Mouse (Mus musculus) embryonic fibroblast, embryonic 13.5 days (primary cell): ENCODE data around the gene Setd6. TPM values are rescaled to one million over a fixed set of nuclear protein-coding genes. Genes with fewer than 3 reads are reported as not detected.

Experiments used
- H3K27ac ChIP-seq: 2 replicates; pipeline ENCODE4 v1.5.1; 2012; ENCODE audit warnings: low read length, control low read depth, inconsistent platforms; ENCODE audit not compliant: insufficient read depth
- H3K4me1 ChIP-seq: 2 replicates; pipeline ENCODE4 v1.6.1; 2011; ENCODE audit warnings: low read length; ENCODE audit not compliant: control insufficient read depth, insufficient read depth
- H3K4me3 ChIP-seq: 2 replicates; pipeline ENCODE4 v1.5.1; 2011; ENCODE audit warnings: mild to moderate bottlenecking, control low read depth, low read length; ENCODE audit not compliant: insufficient read depth
- CTCF ChIP-seq: IDR thresholded peaks from 2 replicates; pipeline ENCODE4 v1.5.1; 2011; ENCODE audit warnings: mild to moderate bottlenecking, control low read depth, low read length, moderate library complexity, borderline replicate concordance; ENCODE audit not compliant: insufficient read depth
- POLR2A ChIP-seq: IDR thresholded peaks from 2 replicates; pipeline ENCODE4 v1.6.1; 2011; ENCODE audit warnings: low read depth, mild to moderate bottlenecking, control low read depth, low read length, moderate library complexity
- polyA plus RNA-seq: library from polyadenylated mRNA; stranded (reverse); fragments of >200 nt; gene quantifications from 2 replicates; pipeline ENCODE4 v1.2.4, GENCODE M21; 2011; ENCODE audit warnings: low read depth; ENCODE audit not compliant: missing spikeins, insufficient read length

Setd6 gene
- polyA plus RNA-seq, 1 experiment = 16.8 TPM

- H3K4me3 ChIP-seq = no peak overlapping the region
- TF ChIP-seq CTCF = no peak
- TF ChIP-seq POLR2A = no peak
- H3K4me1 ChIP-seq = no peaks in the 10 kb centered on the region
- H3K27ac ChIP-seq = no peak overlapping the region
Observed at GRCm38 (mm10) chr8:95709579-95709978, 6.1 kb upstream of the Setd6 start.

DNA sequence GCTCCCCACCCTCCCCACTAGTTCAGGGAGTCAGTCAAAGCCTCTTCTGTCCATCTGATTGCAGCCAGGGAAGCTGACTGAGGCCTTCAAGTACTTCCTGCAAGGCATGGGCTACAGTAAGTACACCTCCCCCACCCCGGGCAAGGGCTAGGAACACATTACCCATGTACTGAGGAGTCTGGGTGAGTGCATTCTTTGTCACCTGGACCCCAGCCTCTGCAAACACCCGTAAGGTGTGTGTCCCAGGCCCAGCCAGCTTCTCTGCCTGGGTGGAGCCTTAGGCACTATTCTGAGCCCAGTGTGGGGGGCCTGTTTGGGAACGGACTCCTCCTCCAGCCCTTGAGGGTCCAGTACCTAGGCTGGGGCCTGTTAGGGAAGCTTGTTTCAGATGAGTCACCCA lies 4.7 kb upstream of the Setd6 start:
- TF ChIP-seq POLR2A (no peak), CTCF (no peak)
- H3K4me1 ChIP-seq = no peaks in the 10 kb centered on the region; the same call in 1 of the 2 replicates
- H3K27ac ChIP-seq = no peak overlapping the region
- no peak overlapping the region for H3K4me3 ChIP-seq

DNA sequence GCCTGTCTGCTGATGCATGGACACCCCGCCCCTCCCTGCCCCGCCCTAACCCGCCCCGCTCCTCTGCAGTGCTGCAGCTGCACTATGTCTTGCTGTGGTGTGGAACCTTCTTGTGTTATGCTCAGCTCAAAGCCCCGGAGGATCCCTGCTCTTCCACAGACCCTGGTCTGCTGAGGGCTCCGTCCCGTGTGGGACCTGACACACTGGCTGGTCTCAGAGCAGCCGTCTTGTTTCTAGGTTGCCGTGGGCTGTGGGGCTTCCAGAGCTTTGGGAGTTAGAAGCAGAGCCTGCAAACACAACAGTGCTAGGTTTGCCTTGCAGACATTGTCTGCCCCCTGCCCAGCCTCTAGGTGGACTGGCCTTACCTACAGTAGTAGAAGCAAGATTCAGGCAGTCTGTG lies 3.3 kb upstream of the Setd6 start:
- TF ChIP-seq CTCF (no peak), POLR2A (no peak)
- H3K4me1 ChIP-seq = peaks cover 5% of the 10 kb centered on the region
- no peak overlapping the region for H3K4me3 ChIP-seq
- H3K27ac ChIP-seq = no peak overlapping the region

GRCm38 (mm10) chr8:95713100-95714010 lies 2.3 kb upstream of the Setd6 start:
- H3K4me3 ChIP-seq = no peak overlapping the region
- peaks cover 5% of the 10 kb centered on the region for H3K4me1 ChIP-seq
- TF ChIP-seq POLR2A (no peak), CTCF (peak; percentile 42; the same call in 1 of the 2 replicates)
- H3K27ac ChIP-seq = no peak overlapping the region

DNA sequence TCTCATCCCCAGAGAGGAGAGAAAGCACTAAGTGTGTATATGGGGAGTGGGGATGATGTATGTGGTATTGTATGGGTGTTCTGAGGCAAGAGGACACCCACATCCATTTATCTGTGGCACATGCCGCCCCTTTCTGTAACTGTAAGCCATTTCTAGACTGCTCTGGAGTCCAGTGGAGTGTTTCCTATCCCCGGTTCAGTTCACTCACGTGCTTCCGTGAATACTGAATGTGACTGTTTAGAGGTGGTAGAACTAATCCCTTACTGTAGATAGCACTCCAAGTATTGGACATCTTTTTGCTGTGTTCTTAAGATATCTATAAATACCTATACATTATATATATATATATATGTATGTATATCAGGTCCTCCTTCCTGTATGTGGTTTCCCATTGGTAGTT lies 1.3 kb upstream of the Setd6 start:
- Histone ChIP-seq H3K27ac (no peak overlapping the region), H3K4me1 (peaks cover 5% of the 10 kb centered on the region), H3K4me3 (no peak overlapping the region)
- TF ChIP-seq CTCF (no peak), POLR2A (no peak)

- peak overlapping the region; percentile 81 for H3K27ac ChIP-seq
- peaks cover 5% of the 10 kb centered on the region for H3K4me1 ChIP-seq
- no peak overlapping the region; the same call in 1 of the 2 replicates for H3K4me3 ChIP-seq
- TF ChIP-seq POLR2A = no peak
- TF ChIP-seq CTCF = no peak
Observed at GRCm38 (mm10) chr8:95714837-95715413, 756 bp upstream of the Setd6 start.

DNA sequence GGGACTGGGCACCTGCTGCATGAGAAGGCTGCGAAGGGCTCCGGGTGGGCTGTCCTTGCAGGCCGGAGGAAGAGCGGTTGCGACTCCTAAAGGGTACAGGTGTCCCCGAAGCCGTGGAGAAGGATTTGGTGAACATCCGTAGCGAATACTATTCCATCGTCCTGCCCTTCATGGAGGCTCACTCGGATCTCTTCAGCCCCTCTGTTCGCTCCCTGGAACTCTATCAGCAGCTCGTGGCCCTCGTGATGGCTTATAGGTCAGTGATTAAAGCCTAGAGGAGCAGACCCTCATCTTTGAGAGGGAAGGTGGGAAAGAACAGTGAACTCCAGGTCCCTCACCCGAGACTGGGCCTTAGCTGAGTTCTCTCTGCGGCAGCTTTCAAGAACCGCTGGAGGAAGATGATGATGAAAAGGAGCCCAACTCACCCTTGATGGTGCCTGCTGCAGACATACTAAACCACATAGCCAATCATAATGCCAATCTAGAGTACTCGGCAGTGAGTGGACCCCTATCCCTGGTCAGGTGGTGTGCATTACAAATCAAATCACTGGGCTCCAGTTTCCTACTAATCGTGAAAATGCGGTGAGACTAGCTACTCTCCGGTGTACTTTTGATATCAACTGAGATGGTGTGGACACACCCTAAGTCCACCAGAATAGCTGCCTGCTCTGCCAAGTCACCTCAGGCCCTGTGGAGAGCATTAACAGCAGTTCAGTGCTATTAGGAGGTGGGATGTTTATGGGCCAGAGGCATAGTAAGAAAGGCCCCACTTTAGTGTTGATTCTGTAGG lies 1.1 kb downstream of the Setd6 start:
- Histone ChIP-seq H3K27ac (no peak overlapping the region), H3K4me3 (peak overlapping the region; percentile 79), H3K4me1 (peaks cover 5% of the 10 kb centered on the region)
- TF ChIP-seq CTCF (no peak), POLR2A (no peak)

DNA sequence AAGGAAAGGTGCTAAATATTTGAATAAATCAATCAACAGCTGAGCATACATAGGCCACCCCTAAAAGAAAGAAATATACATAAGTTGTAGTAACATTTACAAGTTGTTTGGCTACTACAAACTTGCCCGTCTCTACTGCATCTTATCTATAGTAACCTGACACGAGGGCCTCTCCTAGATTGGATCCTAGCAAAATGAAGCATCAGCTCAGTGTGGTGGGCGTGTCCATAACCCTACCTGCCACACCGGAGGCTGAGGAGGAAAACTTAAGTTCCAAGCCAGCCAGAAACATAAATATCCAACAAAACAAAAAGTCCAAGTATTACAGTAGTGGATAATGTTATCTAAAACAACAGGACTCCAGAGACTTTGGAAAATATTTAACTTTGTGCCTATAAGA lies 11.9 kb downstream of the Setd6 start:
- no peak overlapping the region for H3K4me3 ChIP-seq
- no peak for TF ChIP-seq CTCF
- no peak for TF ChIP-seq POLR2A
- H3K4me1 ChIP-seq = no peaks in the 10 kb centered on the region
- no peak overlapping the region for H3K27ac ChIP-seq

DNA sequence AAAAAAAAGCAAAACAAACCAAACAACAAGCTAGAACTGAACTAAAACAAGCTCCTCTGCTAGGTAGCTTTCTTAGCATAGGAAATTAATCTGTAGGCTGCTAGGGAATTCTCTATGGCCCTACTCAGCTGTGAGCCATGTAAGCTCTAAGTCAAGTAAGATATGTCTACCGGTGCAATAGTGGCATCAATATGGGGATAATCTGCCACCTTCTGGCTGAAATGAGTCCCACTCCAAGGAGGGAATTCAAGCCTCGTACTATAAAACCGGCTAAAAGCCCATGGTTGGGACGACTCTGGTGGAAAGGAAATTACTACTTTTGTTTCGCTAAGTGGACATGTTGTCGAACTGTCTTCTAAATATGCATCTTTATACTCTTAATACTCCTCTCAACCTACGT lies 22.9 kb downstream of the Setd6 start:
- TF ChIP-seq CTCF = no peak
- TF ChIP-seq POLR2A = no peak
- no peaks in the 10 kb centered on the region for H3K4me1 ChIP-seq
- H3K4me3 ChIP-seq = no peak overlapping the region
- no peak overlapping the region for H3K27ac ChIP-seq

DNA sequence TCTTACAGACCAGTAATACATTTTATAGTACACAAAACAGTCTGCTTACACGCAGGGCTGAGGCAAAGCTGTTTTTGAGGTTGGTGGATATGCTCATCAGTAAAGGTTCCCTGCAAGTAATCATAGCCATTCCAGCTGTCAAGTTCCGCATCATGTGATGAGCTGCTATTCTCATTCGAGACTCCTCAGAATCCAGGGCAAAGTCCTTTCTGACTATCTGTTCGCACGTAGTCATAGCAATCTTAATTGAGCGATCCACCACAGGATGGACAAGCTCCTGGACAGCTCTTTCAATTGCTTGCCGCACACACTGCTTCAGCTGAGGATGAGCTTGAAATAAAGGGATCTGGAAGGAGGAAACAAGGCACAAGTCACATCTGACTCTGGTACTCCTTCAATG lies 26.1 kb downstream of the Setd6 start:
- TF ChIP-seq CTCF = no peak
- TF ChIP-seq POLR2A = no peak
- H3K27ac ChIP-seq = no peak overlapping the region
- H3K4me1 ChIP-seq = no peaks in the 10 kb centered on the region
- no peak overlapping the region for H3K4me3 ChIP-seq
